Mouse (Mus musculus): ENCODE data around the gene Lpar2.

The Lpar2 gene

GRCm38 (mm10) chr8:69808094-69808863 lies 13.9 kb upstream of the Lpar2 start, which contains the start of gene Gmip:
TSS of gene Gmip (plus strand) at chr8:69808679.
- DNase-seq, result peak; percentile 96 to 97

- DNase-seq, result peak; percentile 78
Measured at GRCm38 (mm10) chr8:69808864-69809403, 13.3 kb upstream of the Lpar2 start.

- DNase-seq, result no peak
Measured at GRCm38 (mm10) chr8:69809820-69810219, 12.4 kb upstream of the Lpar2 start.

DNA sequence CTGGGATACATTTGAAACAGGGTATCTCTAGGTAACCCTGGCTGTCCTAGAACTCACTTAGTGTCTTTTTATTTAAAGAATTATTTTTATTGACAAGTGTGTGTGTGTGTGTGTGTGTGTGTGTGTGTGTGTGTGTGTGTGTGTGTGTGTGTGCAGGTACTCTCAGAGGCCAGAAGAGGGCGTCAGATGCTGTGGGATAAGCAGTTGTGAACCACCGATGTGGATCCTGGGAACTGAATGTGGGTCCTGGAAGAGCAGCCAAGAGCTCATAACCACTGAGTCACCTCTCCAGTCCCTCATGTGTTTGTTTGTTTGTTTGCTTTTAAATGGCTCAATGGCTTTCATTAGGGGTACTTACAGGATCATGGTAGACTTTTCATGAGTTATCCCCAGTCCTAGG lies 7.3 kb upstream of the Lpar2 start:
- no peak for DNase-seq

- no peak for DNase-seq
Measured at GRCm38 (mm10) chr8:69815396-69815795, 6.8 kb upstream of the Lpar2 start.

GRCm38 (mm10) chr8:69820466-69820865 lies 1.8 kb upstream of the Lpar2 start:
- DNase-seq, result no peak

DNA sequence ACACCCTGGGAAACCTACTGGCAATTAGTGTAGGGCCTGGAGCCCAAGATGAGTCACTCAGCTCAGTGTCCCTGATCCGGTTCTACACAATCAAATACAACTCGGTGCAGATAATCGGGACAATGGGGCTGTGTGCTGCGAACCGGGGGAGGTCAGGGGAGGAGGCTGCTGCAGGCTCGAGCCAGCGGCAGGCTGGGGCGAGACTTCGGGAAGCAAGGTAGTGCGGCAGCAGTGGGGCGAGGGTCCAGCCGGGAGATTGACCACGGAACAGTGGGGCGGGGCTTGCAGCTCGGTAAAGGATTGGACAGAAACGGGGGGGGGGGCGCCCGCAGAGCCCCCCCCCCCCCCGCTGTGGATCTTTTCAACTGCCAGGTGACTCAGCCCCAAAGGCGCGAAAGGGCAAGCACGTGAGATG lies 251 bp upstream of the Lpar2 start:
- peak in 1 of 2 experiments; percentile 17 for DNase-seq

GRCm38 (mm10) chr8:69826371-69826770 lies 4.1 kb downstream of the Lpar2 start:
- DNase-seq, result no peak

GRCm38 (mm10) chr8:69832298-69832853 lies 10.1 kb downstream of the Lpar2 start, which contains the start of gene Pbx4:
TSS of gene Pbx4 (plus strand) at chr8:69832491.
- DNase-seq, result peak; percentile 93 to 95

GRCm38 (mm10) chr8:69837057-69837682 lies 14.9 kb downstream of the Lpar2 start:
- DNase-seq, result no peak

DNA sequence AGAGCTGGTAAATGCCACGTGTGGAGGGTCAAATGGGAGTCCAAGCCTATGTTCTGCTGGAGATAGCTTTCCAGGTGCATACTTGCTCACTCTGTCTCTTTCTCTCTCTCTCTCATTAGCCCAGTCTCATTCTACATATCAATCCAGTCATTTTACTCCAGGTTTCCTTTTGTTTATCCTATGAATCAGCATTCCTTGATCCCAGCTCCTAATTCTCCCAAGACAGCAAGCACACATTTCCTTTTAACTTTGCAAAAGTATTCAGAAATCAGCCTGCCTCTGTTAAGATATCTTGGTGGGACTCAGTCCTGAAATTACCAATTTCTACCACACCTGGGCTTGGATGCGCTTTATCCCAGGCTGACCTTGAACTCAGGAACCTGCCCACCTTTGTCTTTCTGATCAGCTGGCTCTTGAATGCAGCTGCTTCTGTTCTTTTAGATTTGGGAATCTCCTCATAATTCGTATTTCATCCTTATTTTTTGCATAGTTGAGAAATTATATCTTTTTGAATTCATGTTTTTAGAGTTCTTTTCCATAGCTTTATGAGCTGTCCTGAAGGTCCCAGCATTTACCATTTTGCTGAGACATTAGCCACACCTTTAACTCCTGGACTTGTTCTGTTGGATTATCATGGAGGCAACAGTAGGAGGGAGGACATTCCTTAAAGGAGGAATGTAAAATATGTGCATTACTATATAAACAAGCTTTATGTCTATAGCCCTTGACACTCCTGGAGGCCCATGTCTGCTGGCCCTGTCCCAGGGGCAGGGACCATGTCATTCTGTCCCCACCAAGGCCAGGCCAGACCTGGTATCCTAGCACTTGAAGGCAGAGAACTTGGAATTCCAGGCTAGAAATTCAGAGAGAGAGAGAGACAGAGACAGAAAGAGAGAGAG lies 25.2 kb downstream of the Lpar2 start:
- no peak for DNase-seq

DNA sequence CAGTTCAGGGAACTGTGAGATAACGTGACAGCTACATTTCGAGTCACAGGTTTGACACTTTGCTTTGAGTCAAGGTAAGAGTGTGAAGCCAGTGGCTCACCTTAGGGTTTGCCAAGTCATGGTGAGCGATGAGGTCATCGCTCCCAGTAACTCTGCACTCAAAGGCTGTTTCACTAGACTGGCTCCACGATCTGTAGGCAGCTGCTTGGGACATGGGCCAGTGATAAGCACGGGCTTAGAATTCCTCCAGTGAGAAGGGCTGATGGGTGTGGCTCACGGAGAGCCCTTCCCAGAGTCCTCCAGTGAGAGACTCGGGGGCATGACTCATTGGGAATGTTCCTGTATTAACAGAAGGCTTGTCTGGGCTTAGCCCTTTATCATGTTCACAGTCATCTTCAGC lies 26.7 kb downstream of the Lpar2 start:
- DNase-seq, result no peak

- DNase-seq, result no peak
Measured at GRCm38 (mm10) chr8:69849899-69850298, 27.7 kb downstream of the Lpar2 start.

DNA sequence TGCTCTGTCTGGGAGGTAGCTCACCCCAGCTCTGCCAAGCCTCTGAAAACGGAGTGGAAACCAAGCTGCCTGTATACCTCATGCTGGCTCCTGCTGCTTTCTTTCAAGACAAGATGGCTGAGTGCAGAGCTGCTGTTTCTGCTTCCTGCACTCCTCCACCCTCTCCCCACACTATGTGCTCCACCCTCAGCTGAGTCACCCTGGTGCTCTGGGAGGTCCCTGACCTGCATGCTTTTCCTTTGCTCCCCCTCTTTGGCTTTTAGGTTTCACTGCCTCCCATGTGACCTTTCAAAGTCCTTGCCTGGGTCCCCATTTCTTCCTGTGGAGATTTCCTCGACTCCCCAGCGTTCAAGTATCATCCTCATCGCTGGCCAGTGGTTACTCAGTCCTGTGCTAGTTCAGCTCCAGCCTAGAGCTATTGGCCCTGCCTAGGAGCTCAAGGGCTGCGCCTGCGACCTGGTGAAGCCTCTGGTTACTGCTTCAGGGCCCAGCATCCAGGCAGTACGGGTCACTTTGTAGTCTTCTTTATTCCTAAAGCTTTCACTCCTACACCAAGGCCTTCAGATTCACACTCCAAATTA lies 28.8 kb downstream of the Lpar2 start:
- DNase-seq, result no peak

DNA sequence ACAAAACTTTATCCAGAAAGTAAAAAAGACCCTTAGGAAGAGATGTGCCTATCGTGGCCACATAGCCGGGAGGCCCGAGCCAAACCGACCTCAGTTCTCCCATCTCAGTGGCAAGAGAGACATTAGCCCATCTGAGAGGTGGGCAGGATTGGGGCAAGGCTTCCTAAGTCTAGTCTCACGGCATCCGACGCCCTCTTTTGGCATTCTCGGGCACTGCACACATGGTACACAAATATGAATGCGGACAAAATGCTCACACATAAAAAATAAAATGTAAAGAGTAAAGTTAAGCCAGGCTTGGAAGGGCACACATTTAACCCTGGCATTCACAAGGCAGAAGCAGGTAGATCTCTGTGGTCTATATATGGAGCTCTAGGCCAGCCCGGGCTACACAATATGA lies 31.6 kb downstream of the Lpar2 start:
- DNase-seq, result no peak

DNA sequence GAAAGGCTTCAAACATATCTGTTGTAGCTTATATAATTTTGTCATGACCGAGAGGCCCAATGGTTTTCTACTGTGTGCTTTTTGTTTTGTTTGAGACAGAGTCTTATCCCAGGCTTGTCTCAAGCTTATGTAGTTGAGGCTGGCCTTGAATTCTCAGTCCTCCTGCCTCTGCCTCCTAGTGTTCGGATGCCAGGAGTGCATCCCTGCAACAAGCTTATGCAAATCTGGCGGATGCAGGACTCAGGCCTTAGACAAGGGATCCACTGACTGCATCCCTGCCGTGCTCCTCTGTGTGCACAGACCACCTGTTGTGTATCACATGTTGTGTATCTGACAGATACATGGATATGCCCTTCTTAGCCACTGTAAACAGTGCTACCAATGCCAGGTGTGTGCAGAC lies 38.6 kb downstream of the Lpar2 start:
- DNase-seq, result no peak

- DNase-seq, result no peak
Measured at GRCm38 (mm10) chr8:69861251-69861650, 39.0 kb downstream of the Lpar2 start.

- DNase-seq, result no peak
Measured at GRCm38 (mm10) chr8:69863387-69864020, 41.3 kb downstream of the Lpar2 start.

DNA sequence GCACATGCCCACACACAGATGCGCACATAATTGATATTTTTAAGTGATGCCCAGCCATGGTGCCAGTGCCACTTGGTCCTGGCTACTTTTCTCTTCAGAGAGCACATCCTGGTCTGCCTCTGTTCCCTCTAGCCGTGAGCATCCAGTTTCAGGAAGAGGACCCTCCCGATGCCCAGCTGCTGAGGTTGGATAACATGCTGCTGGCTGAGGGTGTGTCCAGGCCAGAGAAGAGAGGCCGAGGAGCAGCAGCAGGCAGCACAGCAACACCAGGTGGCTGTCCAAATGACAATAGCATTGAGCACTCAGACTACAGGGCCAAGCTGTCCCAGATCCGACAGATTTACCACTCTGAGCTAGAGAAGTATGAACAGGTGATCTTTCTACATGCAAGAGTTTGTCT lies 42.0 kb downstream of the Lpar2 start:
- no peak for DNase-seq

- DNase-seq, result no peak
Measured at GRCm38 (mm10) chr8:69867696-69868326, 45.6 kb downstream of the Lpar2 start.

Measured in B cell, adult 2 months (primary cell).